Mouse (Mus musculus): ENCODE data around the gene Hist1h3a. TPM values are rescaled to one million over a fixed set of nuclear protein-coding genes. Genes with fewer than 3 reads are reported as not detected.

Hist1h3a gene
- polyA plus RNA-seq, 1 experiment from 2014 or later = 4.0 TPM

Small RNA genes within 50 kb of the gene (microRNA-seq; reads per million reads assigned to microRNA genes)
- gene Gm44314 (ENCODE audit: borderline number of aligned reads) = not detected
- 0.34 reads per million for gene Gm44484 (ENCODE audit: borderline number of aligned reads)

Other genes starting within 250 kb of the Hist1h3a start
- gene Hist1h4h, start 231.3 kb downstream of the Hist1h3a start, polyA plus RNA-seq (2014; fragmentation: Nextera tagmentation; extraction: Ambion mirVana) = 2.1 and 3.4 TPM in 2 replicates
- gene Hist1h2af, start 228.5 kb downstream of the Hist1h3a start, polyA plus RNA-seq (2014; fragmentation: Nextera tagmentation; extraction: Ambion mirVana) = 1.4 and 2.3 TPM in 2 replicates
- 2.8 and 3.1 TPM in 2 replicates for gene Hist1h3g, start 227.0 kb downstream of the Hist1h3a start, polyA plus RNA-seq (2014; fragmentation: Nextera tagmentation; extraction: Ambion mirVana)
- gene Hist1h2bh, start 219.0 kb downstream of the Hist1h3a start, polyA plus RNA-seq (2014; fragmentation: Nextera tagmentation; extraction: Ambion mirVana) = 0.43 and 0.66 TPM in 2 replicates
- gene Hist1h3f, start 218.3 kb downstream of the Hist1h3a start, polyA plus RNA-seq (2014; fragmentation: Nextera tagmentation; extraction: Ambion mirVana) = 0.19 TPM in 1 of 2 replicates, not detected in the other
- gene Hist1h4f, start 210.7 kb downstream of the Hist1h3a start, polyA plus RNA-seq (2014; fragmentation: Nextera tagmentation; extraction: Ambion mirVana) = not detected in 2 replicates
- 0.15 and 0.27 TPM in 2 replicates for gene Hist1h1d, start 209.1 kb downstream of the Hist1h3a start, polyA plus RNA-seq (2014; fragmentation: Nextera tagmentation; extraction: Ambion mirVana)
- 2.6 and 3.0 TPM in 2 replicates for gene Hist1h3e, start 200.0 kb downstream of the Hist1h3a start, polyA plus RNA-seq (2014; fragmentation: Nextera tagmentation; extraction: Ambion mirVana)
- gene Hist1h2ae, start 191.2 kb downstream of the Hist1h3a start, polyA plus RNA-seq (2014; fragmentation: Nextera tagmentation; extraction: Ambion mirVana) = 27.6 and 34.5 TPM in 2 replicates
- 2.3 and 6.5 TPM in 2 replicates for gene Hist1h2bg, start 191.0 kb downstream of the Hist1h3a start, polyA plus RNA-seq (2014; fragmentation: Nextera tagmentation; extraction: Ambion mirVana)
- gene Hist1h2bf, start 188.2 kb downstream of the Hist1h3a start, polyA plus RNA-seq (2014; fragmentation: Nextera tagmentation; extraction: Ambion mirVana) = 1.3 and 2.6 TPM in 2 replicates
- gene Hist1h2ad, start 188.0 kb downstream of the Hist1h3a start, polyA plus RNA-seq (2014; fragmentation: Nextera tagmentation; extraction: Ambion mirVana) = 0.44 and 1.3 TPM in 2 replicates
- 2.9 and 4.6 TPM in 2 replicates for gene Hist1h3d, start 186.6 kb downstream of the Hist1h3a start, polyA plus RNA-seq (2014; fragmentation: Nextera tagmentation; extraction: Ambion mirVana)
- gene Hist1h4d, start 180.8 kb downstream of the Hist1h3a start, polyA plus RNA-seq (2014; fragmentation: Nextera tagmentation; extraction: Ambion mirVana) = 42.3 and 51.7 TPM in 2 replicates
- gene Hist1h2be, start 141.3 kb downstream of the Hist1h3a start, polyA plus RNA-seq (2014; fragmentation: Nextera tagmentation; extraction: Ambion mirVana) = 1.5 and 2.4 TPM in 2 replicates
- 8.4 and 11.1 TPM in 2 replicates for gene Hist1h1e, start 139.8 kb downstream of the Hist1h3a start, polyA plus RNA-seq (2014; fragmentation: Nextera tagmentation; extraction: Ambion mirVana)
- gene Hist1h2ac, start 78.4 kb downstream of the Hist1h3a start, polyA plus RNA-seq (2014; fragmentation: Nextera tagmentation; extraction: Ambion mirVana) = 0.52 and 0.62 TPM in 2 replicates
- gene Hist1h2bc, start 78.2 kb downstream of the Hist1h3a start, polyA plus RNA-seq (2014; fragmentation: Nextera tagmentation; extraction: Ambion mirVana) = 31.3 and 31.9 TPM in 2 replicates
- gene Hist1h1t, start 66.6 kb downstream of the Hist1h3a start, polyA plus RNA-seq (2014; fragmentation: Nextera tagmentation; extraction: Ambion mirVana) = not detected in 2 replicates
- gene Hist1h4c, start 63.9 kb downstream of the Hist1h3a start, polyA plus RNA-seq (2014; fragmentation: Nextera tagmentation; extraction: Ambion mirVana) = 0.69 and 2.7 TPM in 2 replicates
- gene Hfe, start 51.5 kb downstream of the Hist1h3a start, polyA plus RNA-seq (2014; fragmentation: Nextera tagmentation; extraction: Ambion mirVana) = 8.2 and 9.9 TPM in 2 replicates
- gene Hist1h1c, start 23.6 kb downstream of the Hist1h3a start, polyA plus RNA-seq (2014; fragmentation: Nextera tagmentation; extraction: Ambion mirVana) = 24.6 TPM in 2 replicates
- 4.1 and 4.5 TPM in 2 replicates for gene Hist1h3c, start 16.8 kb downstream of the Hist1h3a start, polyA plus RNA-seq (2014; fragmentation: Nextera tagmentation; extraction: Ambion mirVana)
- 1.2 and 2.7 TPM in 2 replicates for gene Hist1h2bb, start 15.7 kb downstream of the Hist1h3a start, polyA plus RNA-seq (2014; fragmentation: Nextera tagmentation; extraction: Ambion mirVana)
- 16.7 and 18.1 TPM in 2 replicates for gene Hist1h2ab, start 11.3 kb downstream of the Hist1h3a start, polyA plus RNA-seq (2014; fragmentation: Nextera tagmentation; extraction: Ambion mirVana)
- 2.7 and 3.7 TPM in 2 replicates for gene Hist1h3b, start 10.1 kb downstream of the Hist1h3a start, polyA plus RNA-seq (2014; fragmentation: Nextera tagmentation; extraction: Ambion mirVana)
- 2.2 and 2.7 TPM in 2 replicates for gene Hist1h4b, start 5.4 kb downstream of the Hist1h3a start, polyA plus RNA-seq (2014; fragmentation: Nextera tagmentation; extraction: Ambion mirVana)
- gene Hist1h4a, start 1.2 kb downstream of the Hist1h3a start, polyA plus RNA-seq (2014; fragmentation: Nextera tagmentation; extraction: Ambion mirVana) = 1.0 TPM in 1 of 2 replicates, not detected in the other
- 0.31 and 0.67 TPM in 2 replicates for gene Hist1h1a, start 1.3 kb upstream of the Hist1h3a start, polyA plus RNA-seq (2014; fragmentation: Nextera tagmentation; extraction: Ambion mirVana)
- gene Trim38, start 7.5 kb upstream of the Hist1h3a start, polyA plus RNA-seq (2014; fragmentation: Nextera tagmentation; extraction: Ambion mirVana) = 0.24 TPM in 1 of 2 replicates, not detected in the other
- not detected in 2 replicates for gene Slc17a2, start 44.6 kb upstream of the Hist1h3a start, polyA plus RNA-seq (2014; fragmentation: Nextera tagmentation; extraction: Ambion mirVana)
- not detected in 2 replicates for gene Slc17a3, start 77.0 kb upstream of the Hist1h3a start, polyA plus RNA-seq (2014; fragmentation: Nextera tagmentation; extraction: Ambion mirVana)
- gene Slc17a1, start 105.4 kb upstream of the Hist1h3a start, polyA plus RNA-seq (2014; fragmentation: Nextera tagmentation; extraction: Ambion mirVana) = not detected in 2 replicates
- not detected in 2 replicates for gene Slc17a4, start 152.6 kb upstream of the Hist1h3a start, polyA plus RNA-seq (2014; fragmentation: Nextera tagmentation; extraction: Ambion mirVana)
- not detected in 2 replicates for gene Hist1h2ba, start 171.8 kb upstream of the Hist1h3a start, polyA plus RNA-seq (2014; fragmentation: Nextera tagmentation; extraction: Ambion mirVana)
- gene Hist1h2aa, start 172.1 kb upstream of the Hist1h3a start, polyA plus RNA-seq (2014; fragmentation: Nextera tagmentation; extraction: Ambion mirVana) = not detected in 2 replicates
- gene Scgn, start 228.8 kb upstream of the Hist1h3a start, polyA plus RNA-seq (2014; fragmentation: Nextera tagmentation; extraction: Ambion mirVana) = not detected in 2 replicates

Measured in heart, embryonic 11.5 days (tissue).